Mouse (Mus musculus) MEL (cell line): ENCODE measurements around the gene Atf7. TPM values are rescaled to one million over a fixed set of nuclear protein-coding genes. Genes with fewer than 3 reads are reported as not detected.

Experiments
- DNase-seq: peaks from one replicate; pipeline ENCODE4 v3.0.0; 2011; ENCODE audit warnings: low read depth, low spot score
- H3K27ac ChIP-seq: 2 replicates; pipeline ENCODE4 v1.5.1; 2012; ENCODE audit warnings: low read depth, mild to moderate bottlenecking, control low read depth, low read length, moderate library complexity; ENCODE audit not compliant: control insufficient read depth
- H3K27me3 ChIP-seq, 2 experiments: fragments of 150-350 bp in 1 of 2; sonication (generic) in 1 of 2; 2 replicates each; pipeline ENCODE4 v1.6.1; 2012; ENCODE audit warnings: low read length in 2 of 2, mild to moderate bottlenecking in 2 of 2, improper control_type of control experiment in 1 of 2, moderate library complexity in 1 of 2; ENCODE audit not compliant: insufficient read depth in 2 of 2, control insufficient read depth in 1 of 2
- H3K36me3 ChIP-seq, 2 experiments: 2 replicates each; pipeline ENCODE4 v1.6.1; 2012 to 2014; ENCODE audit warnings: low read length in 2 of 2, improper control_type of control experiment in 1 of 2, inconsistent platforms in 1 of 2, mild to moderate bottlenecking in 1 of 2; ENCODE audit not compliant: insufficient read depth in 2 of 2, control insufficient read depth in 1 of 2
- H3K4me1 ChIP-seq, 2 experiments: fragments of 150-350 bp in 1 of 2; sonication (generic) in 1 of 2; 2 replicates each; pipeline ENCODE4 v1.6.1; 2012; ENCODE audit warnings: low read length in 2 of 2, improper control_type of control experiment in 1 of 2, mild to moderate bottlenecking in 1 of 2; ENCODE audit not compliant: insufficient read depth in 2 of 2, control insufficient read depth in 1 of 2
- H3K4me3 ChIP-seq, 2 experiments: fragments of 150-350 bp in 1 of 2; sonication (generic) in 1 of 2; 2 replicates each; pipeline ENCODE4 v1.5.1; 2012; ENCODE audit warnings: low read depth in 2 of 2, low read length in 2 of 2, mild to moderate bottlenecking in 2 of 2, moderate library complexity in 2 of 2, control low read depth in 1 of 2, improper control_type of control experiment in 1 of 2; ENCODE audit not compliant: control insufficient read depth in 1 of 2, insufficient read depth in 1 of 2
- H3K79me2 ChIP-seq: 2 replicates; pipeline ENCODE4 v1.6.1; 2012; ENCODE audit warnings: mild to moderate bottlenecking, low read length, moderate library complexity; ENCODE audit not compliant: control insufficient read depth, poor library complexity, insufficient read depth
- H3K9ac ChIP-seq: 2 replicates; pipeline ENCODE4 v1.6.1; 2012; ENCODE audit warnings: low read depth, mild to moderate bottlenecking, control low read depth, low read length, moderate library complexity; ENCODE audit not compliant: control insufficient read depth, poor library complexity, severe bottlenecking
- H3K9me3 ChIP-seq: fragments of 150-350 bp; sonication (generic); replicated peaks from 2 replicates; pipeline ENCODE4 v1.6.1; 2012; ENCODE audit warnings: mild to moderate bottlenecking, low read length, improper control_type of control experiment, moderate library complexity; ENCODE audit not compliant: insufficient read depth
- BHLHE40 ChIP-seq: IDR thresholded peaks from 2 replicates; pipeline ENCODE4 v1.6.1; 2012; ENCODE audit warnings: low read depth, mild to moderate bottlenecking, inconsistent platforms, low read length, improper control_type of control experiment, borderline replicate concordance
- CHD2 ChIP-seq: IDR thresholded peaks from 2 replicates; pipeline ENCODE4 v1.6.1; 2011; ENCODE audit warnings: low read length, improper control_type of control experiment
- CTCF ChIP-seq, 3 experiments: IDR thresholded peaks in 2 of 3; conservative IDR thresholded peaks in 1 of 3; 2 replicates each; pipeline ENCODE4 v1.5.1; 2011 to 2012; ENCODE audit warnings: low read length in 3 of 3, low read depth in 2 of 3, mild to moderate bottlenecking in 2 of 3, improper control_type of control experiment in 1 of 3, inconsistent platforms in 1 of 3, mixed read lengths in 1 of 3, moderate library complexity in 1 of 3; ENCODE audit not compliant: control insufficient read depth in 1 of 3, insufficient read depth in 1 of 3, poor library complexity in 1 of 3, severe bottlenecking in 1 of 3
- E2F4 ChIP-seq: IDR thresholded peaks from 2 replicates; pipeline ENCODE4 v1.6.1; 2011; ENCODE audit warnings: low read depth, low read length, improper control_type of control experiment, borderline replicate concordance
- ELF1 ChIP-seq: IDR thresholded peaks from 2 replicates; pipeline ENCODE4 v1.6.1; 2014; ENCODE audit warnings: low read depth, mild to moderate bottlenecking, inconsistent platforms, low read length, improper control_type of control experiment, moderate library complexity
- EP300 ChIP-seq, 2 experiments: IDR thresholded peaks; 2 replicates each; pipeline ENCODE4 v1.6.1; 2011; ENCODE audit warnings: improper control_type of control experiment in 2 of 2, low read length in 2 of 2, low read depth in 1 of 2, mild to moderate bottlenecking in 1 of 2
- ETS1 ChIP-seq: IDR thresholded peaks from 2 replicates; pipeline ENCODE4 v1.6.1; 2012; ENCODE audit warnings: low read depth, mild to moderate bottlenecking, inconsistent platforms, low read length, improper control_type of control experiment, moderate library complexity
- GABPA ChIP-seq: IDR thresholded peaks from 2 replicates; pipeline ENCODE4 v1.6.1; 2012; ENCODE audit warnings: low read depth, mild to moderate bottlenecking, inconsistent platforms, low read length, improper control_type of control experiment, moderate library complexity
- GATA1 ChIP-seq: IDR thresholded peaks from 2 replicates; pipeline ENCODE4 v1.6.1; 2011; ENCODE audit warnings: low read depth, low read length, improper control_type of control experiment
- HCFC1 ChIP-seq: IDR thresholded peaks from 2 replicates; pipeline ENCODE4 v1.6.1; 2012; ENCODE audit warnings: low read depth, mild to moderate bottlenecking, inconsistent platforms, low read length, improper control_type of control experiment, moderate library complexity
- JUND ChIP-seq: IDR thresholded peaks from 2 replicates; pipeline ENCODE4 v1.6.1; 2011; ENCODE audit warnings: low read depth, mild to moderate bottlenecking, improper control_type of control experiment, low read length
- MAFK ChIP-seq: IDR thresholded peaks from 2 replicates; pipeline ENCODE4 v1.6.1; 2011; ENCODE audit warnings: low read depth, mild to moderate bottlenecking, low read length, improper control_type of control experiment, borderline replicate concordance
- MAX ChIP-seq: IDR thresholded peaks from 2 replicates; pipeline ENCODE4 v1.6.1; 2011; ENCODE audit warnings: low read length, improper control_type of control experiment
- MAZ ChIP-seq: IDR thresholded peaks from 2 replicates; pipeline ENCODE4 v1.6.1; 2012; ENCODE audit warnings: low read depth, mild to moderate bottlenecking, inconsistent platforms, low read length, improper control_type of control experiment
- MXI1 ChIP-seq: IDR thresholded peaks from 2 replicates; pipeline ENCODE4 v1.6.1; 2011; ENCODE audit warnings: mild to moderate bottlenecking, low read depth, low read length, improper control_type of control experiment
- MYC ChIP-seq: IDR thresholded peaks from 2 replicates; pipeline ENCODE4 v1.6.1; 2011; ENCODE audit warnings: low read depth, mild to moderate bottlenecking, low read length, improper control_type of control experiment, moderate library complexity
- NRF1 ChIP-seq: IDR thresholded peaks from 2 replicates; pipeline ENCODE4 v1.6.1; 2014; ENCODE audit warnings: low read depth, mild to moderate bottlenecking, inconsistent platforms, low read length, improper control_type of control experiment, moderate library complexity; ENCODE audit not compliant: poor library complexity, insufficient read depth, severe bottlenecking
- POLR2AphosphoS2 ChIP-seq: IDR thresholded peaks from 2 replicates; pipeline ENCODE4 v1.6.1; 2011; ENCODE audit warnings: low read length, improper control_type of control experiment
- POLR2AphosphoS5 ChIP-seq: IDR thresholded peaks from 2 replicates; pipeline ENCODE4 v1.6.1; 2012; ENCODE audit warnings: low read depth, borderline replicate concordance, mild to moderate bottlenecking, inconsistent platforms, low read length, moderate library complexity, mixed read lengths
- RAD21 ChIP-seq: IDR thresholded peaks from 2 replicates; pipeline ENCODE4 v1.6.1; 2011; ENCODE audit warnings: mild to moderate bottlenecking, low read depth, low read length, improper control_type of control experiment
- RCOR1 ChIP-seq: IDR thresholded peaks from 2 replicates; pipeline ENCODE4 v1.6.1; 2012; ENCODE audit warnings: low read depth, mild to moderate bottlenecking, inconsistent platforms, low read length, improper control_type of control experiment
- SIN3A ChIP-seq: IDR thresholded peaks from 2 replicates; pipeline ENCODE4 v1.6.1; 2012; ENCODE audit warnings: low read length, improper control_type of control experiment, inconsistent platforms
- TAL1 ChIP-seq: IDR thresholded peaks from 2 replicates; pipeline ENCODE4 v1.6.1; 2012; ENCODE audit warnings: mild to moderate bottlenecking, inconsistent platforms, low read length, moderate library complexity, mixed read lengths
- TBP ChIP-seq: IDR thresholded peaks from 2 replicates; pipeline ENCODE4 v1.8.0; 2011; ENCODE audit warnings: low read depth, low read length, improper control_type of control experiment
- TCF12 ChIP-seq: IDR thresholded peaks from 2 replicates; pipeline ENCODE4 v1.6.1; 2014; ENCODE audit warnings: low read depth, mild to moderate bottlenecking, inconsistent platforms, low read length, improper control_type of control experiment, moderate library complexity
- UBTF ChIP-seq: IDR thresholded peaks from 2 replicates; pipeline ENCODE4 v1.6.1; 2012; ENCODE audit warnings: low read depth, mild to moderate bottlenecking, inconsistent platforms, low read length, improper control_type of control experiment, moderate library complexity, borderline replicate concordance; ENCODE audit not compliant: insufficient read depth
- USF1 ChIP-seq: IDR thresholded peaks from 2 replicates; pipeline ENCODE4 v1.6.1; 2014; ENCODE audit warnings: low read depth, mild to moderate bottlenecking, inconsistent platforms, low read length, improper control_type of control experiment, moderate library complexity
- USF2 ChIP-seq, 2 experiments: IDR thresholded peaks; 2 replicates each; pipeline ENCODE4 v1.6.1; 2011 to 2012; ENCODE audit warnings: improper control_type of control experiment in 2 of 2, low read length in 2 of 2, borderline replicate concordance in 1 of 2, inconsistent platforms in 1 of 2, low read depth in 1 of 2, mild to moderate bottlenecking in 1 of 2; ENCODE audit not compliant: insufficient read depth in 1 of 2
- ZKSCAN1 ChIP-seq: IDR thresholded peaks from 2 replicates; pipeline ENCODE4 v1.6.1; 2012; ENCODE audit warnings: low read depth, mild to moderate bottlenecking, inconsistent platforms, low read length, improper control_type of control experiment, moderate library complexity
- ZMIZ1 ChIP-seq: IDR thresholded peaks from 2 replicates; pipeline ENCODE4 v1.6.1; 2012; ENCODE audit warnings: low read depth, mild to moderate bottlenecking, inconsistent platforms, low read length, improper control_type of control experiment, moderate library complexity
- ZNF384 ChIP-seq: IDR thresholded peaks from 2 replicates; pipeline ENCODE4 v1.6.1; 2012; ENCODE audit warnings: low read depth, mild to moderate bottlenecking, inconsistent platforms, low read length, improper control_type of control experiment
- polyA plus RNA-seq, 2 experiments: library from polyadenylated mRNA; stranded (reverse) in 1 of 2; unstranded in 1 of 2; fragments of >175 nt in 1 of 2; fragments of >200 nt in 1 of 2; gene quantifications; 2 replicates each; pipeline versions ENCODE4 v1.2.1 to v1.2.4; 2012; ENCODE audit warnings: low replicate concordance in 2 of 2, low read depth in 1 of 2; ENCODE audit not compliant: insufficient read length in 2 of 2, insufficient read depth in 1 of 2, missing spikeins in 1 of 2
- total RNA-seq: library from RNA; depleted of rRNA; stranded (reverse); fragments of 300-350 nt; gene quantifications from 2 replicates; pipeline ENCODE4 v1.2.3, GENCODE M21; 2012

Gene Atf7
- total and polyA plus RNA-seq, 3 experiments = 12.8 to 49.6 TPM; not detected in 1

DNA sequence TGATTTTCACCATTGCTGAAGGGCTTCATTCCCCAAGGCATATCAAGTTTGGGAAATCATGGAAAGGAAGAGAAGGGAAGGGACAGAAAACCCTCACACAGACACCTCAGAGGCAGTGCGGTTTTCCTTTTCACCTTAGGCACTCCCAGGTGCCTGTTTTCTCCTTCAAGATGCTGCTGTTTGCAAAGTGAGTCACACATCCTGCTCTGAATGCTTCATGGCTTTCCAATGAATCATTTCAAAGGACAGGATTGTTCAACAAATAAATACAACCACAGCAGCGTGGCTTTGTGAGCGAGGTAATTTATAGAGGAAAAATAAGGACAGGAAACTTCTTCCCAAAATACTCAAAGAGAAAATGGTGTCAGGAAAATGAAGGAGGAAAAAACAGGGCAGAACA is 53.2 kb downstream of the Atf7 start:
- peaks cover 0 to 2% of the 10 kb centered on the region in 2 experiments; a peak in 1 of 4 replicates for H3K4me1 ChIP-seq
- H3K9me3 ChIP-seq = no peaks in the 10 kb centered on the region
- no peaks in the 10 kb centered on the region for H3K79me2 ChIP-seq
- no peak for DNase-seq
- no peak overlapping the region for H3K4me3 ChIP-seq
- peaks cover 3 to 4% of the 10 kb centered on the region in 2 experiments; a peak in 2 of 4 replicates for H3K36me3 ChIP-seq
- TF ChIP-seq CHD2 (no peak), GATA1 (no peak), ELF1 (no peak), ZMIZ1 (no peak), BHLHE40 (no peak), TAL1 (no peak), MAX (no peak), MAZ (no peak), HCFC1 (no peak), CTCF (IDR thresholded peaks at IDR 0.05 in 2 of 3, conservative IDR thresholded peaks at IDR 0.05 in 1 of 3; ENCODE audit: control insufficient read depth in 1 of 3, insufficient read depth in 1 of 3, low read depth in 2 of 3, low read length in 3 of 3, poor library complexity in 1 of 3, severe bottlenecking in 1 of 3) (no peak), POLR2AphosphoS5 (no peak), ETS1 (no peak), EP300 (IDR thresholded peaks at IDR 0.05; ENCODE audit: low read depth in 1 of 2, low read length in 2 of 2) (no peak), USF1 (no peak), UBTF (no peak), E2F4 (no peak), RAD21 (no peak)
- TF ChIP-seq, all 39 proteins: peak for 0
- no peak overlapping the region for H3K9ac ChIP-seq
- no peaks in the 10 kb centered on the region for H3K27me3 ChIP-seq
- H3K27ac ChIP-seq = no peak overlapping the region

DNA sequence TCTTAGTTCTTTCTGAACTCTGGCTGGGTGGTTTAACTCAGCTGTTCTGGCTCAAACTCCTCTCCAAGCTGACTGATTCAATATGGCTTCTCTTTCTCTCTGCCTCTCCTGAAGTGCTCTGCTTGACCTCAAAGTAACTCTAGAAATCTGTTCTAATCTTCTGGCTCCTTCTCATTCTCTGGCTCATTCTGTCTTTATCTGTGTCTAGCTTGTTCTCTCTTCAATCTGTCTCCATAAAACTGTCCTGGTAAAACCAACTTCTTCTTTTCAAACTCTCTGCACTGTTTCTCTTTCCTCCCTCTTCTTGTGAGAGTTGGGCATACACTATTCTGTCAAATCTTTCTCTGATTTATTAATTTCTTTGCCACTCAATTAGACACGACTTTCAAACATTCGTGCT is 57.4 kb downstream of the Atf7 start:
- Histone ChIP-seq H3K27me3 (no peaks in the 10 kb centered on the region), H3K4me3 (no peak overlapping the region), H3K9ac (no peak overlapping the region), H3K9me3 (no peaks in the 10 kb centered on the region), H3K27ac (no peak overlapping the region), H3K36me3 (peaks cover 3 to 4% of the 10 kb centered on the region in 2 experiments; a peak in 3 of 4 replicates), H3K4me1 (peaks cover 0 to 2% of the 10 kb centered on the region in 2 experiments; a peak in 1 of 4 replicates), H3K79me2 (no peaks in the 10 kb centered on the region)
- peak; percentile 56 for DNase-seq
- TF ChIP-seq ZKSCAN1 (no peak), GATA1 (peak; percentile 80), EP300 (IDR thresholded peaks at IDR 0.05; ENCODE audit: low read depth in 1 of 2, low read length in 2 of 2) (peak; percentile 55 to 61), MYC (no peak), RCOR1 (peak; percentile 98), GABPA (no peak), CTCF (IDR thresholded peaks at IDR 0.05 in 2 of 3, conservative IDR thresholded peaks at IDR 0.05 in 1 of 3; ENCODE audit: control insufficient read depth in 1 of 3, insufficient read depth in 1 of 3, low read depth in 2 of 3, low read length in 3 of 3, poor library complexity in 1 of 3, severe bottlenecking in 1 of 3) (no peak), SIN3A (no peak), JUND (no peak), POLR2AphosphoS2 (no peak), ZNF384 (no peak), MXI1 (no peak), BHLHE40 (peak; percentile 24; the same call in 1 of the 2 replicates), USF2 (IDR thresholded peaks at IDR 0.05; ENCODE audit: borderline replicate concordance in 1 of 2, insufficient read depth in 1 of 2, low read depth in 1 of 2, low read length in 2 of 2) (no peak), TCF12 (peak; percentile 40; the same call in 1 of the 2 replicates), MAFK (no peak), TBP (no peak), NRF1 (no peak)
